Mouse (Mus musculus): ENCODE measurements at regions not wholly inside any gene's neighbourhood (a gene's known extent, or its start where the extent isn't known, plus 50 kb on each side); places are given as distances from the start of the nearest gene placed in this dataset.
"Not testable (repeated sequence)": the region's sequence is repeated elsewhere in the genome, so short reads cannot be mapped to it uniquely, and the experiment has no call there.

DNA sequence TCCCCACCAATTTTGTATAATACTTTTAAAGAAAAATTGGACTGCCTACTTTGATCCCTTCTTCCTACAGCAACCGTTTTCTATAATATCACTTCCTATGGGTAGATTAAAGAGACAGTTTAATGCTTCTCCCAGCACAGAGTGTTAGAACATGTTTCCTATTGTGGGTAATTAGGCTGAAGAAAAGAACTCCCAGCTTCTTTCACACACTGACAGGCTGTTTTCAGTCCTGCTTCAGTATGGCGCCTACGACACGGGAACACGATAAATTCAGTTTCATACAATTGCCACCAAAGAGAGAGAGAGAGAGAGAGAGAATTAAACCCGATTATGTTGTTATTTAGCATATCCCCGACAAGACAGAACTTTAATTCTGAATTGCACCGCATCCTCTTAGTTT, 644.5 kb upstream of the Gm19410 start:
- DNase-seq (ENCODE audit: low spot score in 2 of 2) = no peak

- DNase-seq (ENCODE audit: low spot score in 2 of 2) = peak in 1 of 2 experiments; percentile 57
Measured at GRCm38 (mm10) chr8:35123196-35123621, 642.4 kb upstream of the Gm19410 start.

GRCm38 (mm10) chr8:35125179-35125578, 640.4 kb upstream of the Gm19410 start:
- no peak for DNase-seq (ENCODE audit: low spot score in 2 of 2)

- no peak for DNase-seq (ENCODE audit: low spot score in 2 of 2)
Measured at GRCm38 (mm10) chr8:35132281-35132680, 633.3 kb upstream of the Gm19410 start.

GRCm38 (mm10) chr8:35135630-35136029, 630.0 kb upstream of the Gm19410 start:
- no peak for DNase-seq (ENCODE audit: low spot score in 2 of 2)

DNA sequence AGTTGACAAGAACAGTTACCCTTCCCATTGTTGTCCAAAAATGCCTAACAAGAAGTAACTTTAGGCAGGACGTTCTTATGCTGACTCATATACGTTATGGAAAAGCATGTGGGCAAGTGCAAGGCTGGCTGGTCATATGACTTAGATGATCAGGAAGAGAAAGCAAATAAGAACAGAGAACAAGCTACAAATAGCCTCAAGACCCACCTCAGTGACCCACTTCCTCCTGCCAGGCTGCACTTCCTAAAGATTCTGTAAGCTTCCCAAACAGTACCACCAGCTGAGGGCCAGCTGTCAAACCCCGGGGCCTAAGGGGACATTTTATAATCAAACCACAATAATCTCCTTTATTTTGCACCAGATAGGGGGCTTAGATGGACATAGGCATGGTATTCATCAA, 628.9 kb upstream of the Gm19410 start:
- no peak for DNase-seq (ENCODE audit: low spot score in 2 of 2)

DNA sequence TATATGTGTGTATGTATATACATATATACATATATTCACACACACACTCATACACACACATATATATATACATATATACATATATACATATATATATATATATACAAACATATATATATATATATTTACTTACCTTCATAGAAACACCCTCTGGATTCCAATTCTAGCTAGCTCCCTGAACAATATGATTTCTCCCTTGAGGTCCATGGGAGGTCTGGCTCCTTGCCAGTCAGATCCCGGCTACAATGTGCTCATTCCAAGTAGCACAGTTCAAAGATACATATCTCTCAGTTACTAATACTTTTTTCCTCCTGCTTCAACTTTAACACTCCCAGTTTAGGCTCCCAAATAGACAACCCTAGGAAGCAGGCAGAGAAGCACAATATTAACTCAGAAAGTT, 624.8 kb upstream of the Gm19410 start:
- DNase-seq (ENCODE audit: low spot score in 2 of 2) = no peak

- DNase-seq (ENCODE audit: low spot score in 2 of 2) = no peak
Measured at GRCm38 (mm10) chr8:35143018-35143656, 622.5 kb upstream of the Gm19410 start.

GRCm38 (mm10) chr8:35143684-35144083, 621.9 kb upstream of the Gm19410 start:
- DNase-seq (ENCODE audit: low spot score in 2 of 2) = no peak

DNA sequence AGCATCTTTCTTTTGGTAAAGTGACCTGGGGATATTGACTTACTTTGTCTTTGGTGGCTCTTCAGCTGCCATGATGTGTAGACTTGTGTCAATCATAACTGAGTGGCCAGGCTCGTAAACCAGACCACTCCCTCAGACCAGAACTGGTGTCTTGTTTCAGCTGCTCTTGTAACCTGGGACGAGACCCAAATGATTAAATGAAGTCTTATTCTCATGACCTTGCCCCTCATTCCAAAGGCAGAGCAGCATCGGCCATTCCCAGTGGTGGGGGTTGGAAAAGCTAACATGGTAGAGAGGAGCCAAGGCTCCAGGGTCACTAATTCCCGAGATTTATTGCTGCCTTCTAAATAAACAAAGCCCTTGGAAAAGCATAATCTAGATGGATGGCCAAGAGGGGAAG, 621.2 kb upstream of the Gm19410 start:
- no peak for DNase-seq (ENCODE audit: low spot score in 2 of 2)

GRCm38 (mm10) chr8:35147481-35147880, 618.1 kb upstream of the Gm19410 start:
- DNase-seq (ENCODE audit: low spot score in 2 of 2) = no peak

GRCm38 (mm10) chr8:35147967-35148366, 617.6 kb upstream of the Gm19410 start:
- no peak for DNase-seq (ENCODE audit: low spot score in 2 of 2)

DNA sequence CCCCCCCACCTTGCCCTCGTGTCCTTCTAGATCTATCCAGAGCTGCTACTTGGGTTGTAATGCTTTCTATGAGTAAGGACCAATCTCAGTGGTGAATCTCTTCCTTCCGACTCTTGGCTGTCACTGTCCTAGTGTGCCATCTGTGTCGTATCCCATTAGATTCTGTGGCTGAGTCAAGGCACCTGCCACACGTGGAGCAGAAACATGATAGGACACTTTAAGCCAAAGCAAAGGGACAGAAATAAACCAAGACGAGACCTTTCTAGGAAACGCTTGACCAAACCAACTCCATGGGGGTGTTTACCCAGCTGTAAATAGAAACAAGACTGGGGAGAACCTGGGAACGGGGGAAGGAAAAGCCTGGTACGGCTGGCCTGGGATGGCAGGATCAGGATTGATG, 613.0 kb upstream of the Gm19410 start:
- DNase-seq (ENCODE audit: low spot score in 2 of 2) = no peak

GRCm38 (mm10) chr8:35156272-35156671, 609.3 kb upstream of the Gm19410 start:
- DNase-seq (ENCODE audit: low spot score in 2 of 2) = no peak

GRCm38 (mm10) chr8:35157711-35158110, 607.9 kb upstream of the Gm19410 start:
- no peak for DNase-seq (ENCODE audit: low spot score in 2 of 2)

DNA sequence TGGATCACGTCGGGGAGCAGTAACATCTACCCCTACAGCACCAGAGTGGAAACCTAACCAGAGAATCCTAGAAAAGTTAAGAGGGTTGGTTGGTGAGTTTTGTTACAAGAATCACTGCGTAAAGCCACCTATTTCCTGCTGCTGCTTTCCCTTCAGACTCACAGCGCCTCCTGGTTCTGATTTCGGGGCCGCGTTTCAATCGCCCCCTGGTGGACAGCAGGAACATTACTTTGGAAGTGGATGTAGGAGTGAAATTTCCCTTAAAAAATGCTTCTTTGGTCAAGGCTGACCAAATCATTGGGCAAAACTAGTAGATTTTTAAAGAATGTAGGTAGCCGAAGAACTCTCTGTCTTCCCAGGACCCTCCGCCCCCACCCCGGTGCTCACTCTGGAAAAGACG, 606.3 kb upstream of the Gm19410 start:
- DNase-seq (ENCODE audit: low spot score in 2 of 2) = peak; percentile 22 to 66

DNA sequence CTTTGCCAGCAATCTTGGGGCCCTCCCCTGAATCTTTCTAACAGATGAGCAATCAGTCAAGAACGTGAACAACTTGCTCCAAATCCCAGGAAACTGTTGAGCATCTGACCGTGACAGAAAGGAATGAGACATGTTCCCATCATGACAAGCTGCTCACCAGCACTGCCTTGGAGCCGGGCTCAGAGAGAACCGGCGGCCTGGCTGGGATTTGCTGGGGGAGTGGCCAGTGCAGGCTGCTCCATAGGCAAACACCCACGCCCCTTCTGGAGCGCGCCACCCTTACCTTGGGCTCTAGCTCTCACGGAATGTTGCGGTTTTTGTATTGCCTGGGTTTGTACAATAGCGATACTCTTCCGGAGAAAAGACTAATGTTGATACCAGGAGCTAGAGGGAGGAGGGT, 605.4 kb upstream of the Gm19410 start:
- DNase-seq (ENCODE audit: low spot score in 2 of 2) = peak; percentile 41 to 71

- DNase-seq (ENCODE audit: low spot score in 2 of 2) = not testable (repeated sequence)
Measured at GRCm38 (mm10) chr8:35162166-35162565, 603.4 kb upstream of the Gm19410 start.

GRCm38 (mm10) chr8:35166611-35167010, 599.0 kb upstream of the Gm19410 start:
- no peak for DNase-seq (ENCODE audit: low spot score in 2 of 2)

GRCm38 (mm10) chr8:35171536-35172310, 593.9 kb upstream of the Gm19410 start:
- DNase-seq (ENCODE audit: low spot score in 2 of 2) = peak in 1 of 2 experiments; percentile 38

GRCm38 (mm10) chr8:35177314-35177713, 588.3 kb upstream of the Gm19410 start:
- no peak for DNase-seq (ENCODE audit: low spot score in 2 of 2)

GRCm38 (mm10) chr8:35180075-35180474, 585.5 kb upstream of the Gm19410 start:
- DNase-seq (ENCODE audit: low spot score in 2 of 2) = peak; percentile 66 to 83

DNA sequence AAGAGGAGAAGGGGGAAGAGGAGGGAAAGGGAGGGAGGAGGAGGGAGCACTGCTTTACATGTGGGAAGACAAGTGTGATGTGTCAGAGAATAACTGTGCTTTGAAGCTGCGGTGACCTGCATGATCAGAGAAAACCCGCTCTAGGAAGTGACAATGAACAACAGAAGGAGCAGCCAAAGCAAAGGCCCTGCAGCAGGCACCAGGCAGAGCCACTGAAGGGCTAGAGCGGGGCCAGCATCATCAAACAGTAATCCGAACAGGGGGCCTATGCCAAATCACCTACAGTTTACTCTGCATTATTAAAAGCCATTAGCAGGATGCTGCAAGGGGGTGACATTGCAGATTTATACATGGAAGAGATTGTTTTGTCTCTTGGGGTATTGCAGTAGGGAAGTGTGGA, 583.4 kb upstream of the Gm19410 start:
- no peak for DNase-seq (ENCODE audit: low spot score in 2 of 2)
